Mouse (Mus musculus) CH12.LX (cell line): Measurements from ENCODE around the gene Fah. TPM values are rescaled to one million over a fixed set of nuclear protein-coding genes. Genes with fewer than 3 reads are reported as not detected.

ENCODE experiments used
- DNase-seq: peaks from one replicate; pipeline ENCODE4 v3.0.0-alpha.2; 2013; ENCODE audit errors: extremely low read depth
- H3K27ac ChIP-seq: 2 replicates; pipeline ENCODE4 v1.5.1; 2012; ENCODE audit warnings: low read depth, mild to moderate bottlenecking, control low read depth, moderate library complexity; ENCODE audit not compliant: insufficient read depth
- H3K27me3 ChIP-seq: replicated peaks from 2 replicates; pipeline ENCODE3; 2012; ENCODE audit warnings: inconsistent platforms
- H3K36me3 ChIP-seq, 2 experiments: replicated peaks in 1 of 2; 2 replicates each; pipeline versions ENCODE3 to v1.6.1; 2012; ENCODE audit warnings: inconsistent platforms in 1 of 2, low read length in 1 of 2, mild to moderate bottlenecking in 1 of 2, mixed read lengths in 1 of 2, moderate library complexity in 1 of 2; ENCODE audit not compliant: control insufficient read depth in 1 of 2, insufficient read depth in 1 of 2
- H3K4me1 ChIP-seq, 2 experiments: 2 replicates each; pipeline ENCODE4 v1.6.1; 2012; ENCODE audit warnings: inconsistent platforms in 1 of 2, moderate library complexity in 1 of 2; ENCODE audit not compliant: insufficient read depth in 2 of 2, control insufficient read depth in 1 of 2
- H3K4me2 ChIP-seq: 2 replicates; pipeline ENCODE4 v1.6.1; 2012; ENCODE audit warnings: low read depth, mild to moderate bottlenecking, control low read depth; ENCODE audit not compliant: poor library complexity, insufficient read depth, severe bottlenecking
- H3K4me3 ChIP-seq, 3 experiments: fragments of 150-350 bp in 1 of 3; sonication (generic) in 1 of 3; replicated peaks in 1 of 3; 2 replicates each; pipeline versions ENCODE3 to v1.5.1; 2011 to 2012; ENCODE audit warnings: low read depth in 2 of 3, low read length in 2 of 3, mild to moderate bottlenecking in 2 of 3, moderate library complexity in 2 of 3, control low read depth in 1 of 3, improper control_type of control experiment in 1 of 3, inconsistent platforms in 1 of 3, mixed read lengths in 1 of 3; ENCODE audit not compliant: poor library complexity in 1 of 3
- H3K79me2 ChIP-seq: replicated peaks from 2 replicates; pipeline ENCODE4 v1.6.1; 2012; ENCODE audit warnings: mild to moderate bottlenecking, moderate library complexity; ENCODE audit not compliant: control insufficient read depth, poor library complexity, insufficient read depth, severe bottlenecking; ENCODE audit errors: extremely low read depth
- H3K9ac ChIP-seq: 2 replicates; pipeline ENCODE4 v1.6.1; 2012; ENCODE audit warnings: low read depth, mild to moderate bottlenecking, control low read depth, moderate library complexity; ENCODE audit not compliant: insufficient read depth
- H3K9me3 ChIP-seq: replicated peaks from 2 replicates; pipeline ENCODE3; 2012; ENCODE audit warnings: low read length, inconsistent platforms, mixed read lengths
- CHD1 ChIP-seq: IDR thresholded peaks from 2 replicates; pipeline ENCODE4 v1.6.1; 2012; ENCODE audit warnings: low read depth, low read length, improper control_type of control experiment, inconsistent platforms
- E2F4 ChIP-seq: IDR thresholded peaks from 2 replicates; pipeline ENCODE4 v1.6.1; 2011; ENCODE audit warnings: low read depth, low read length, improper control_type of control experiment; ENCODE audit not compliant: insufficient replicate concordance
- ELF1 ChIP-seq: IDR thresholded peaks from 2 replicates; pipeline ENCODE4 v1.6.1; 2014; ENCODE audit warnings: low read depth, mild to moderate bottlenecking, inconsistent platforms, low read length, improper control_type of control experiment
- EP300 ChIP-seq: IDR thresholded peaks from 2 replicates; pipeline ENCODE4 v1.6.1; 2011; ENCODE audit warnings: low read length, improper control_type of control experiment
- ETS1 ChIP-seq: conservative IDR thresholded peaks from 2 replicates; pipeline ENCODE4 v1.6.1; 2012; ENCODE audit warnings: low read depth, mild to moderate bottlenecking, inconsistent platforms, low read length, improper control_type of control experiment, moderate library complexity
- GABPA ChIP-seq: IDR thresholded peaks from 2 replicates; pipeline ENCODE4 v1.6.1; 2012; ENCODE audit warnings: low read depth, low read length, improper control_type of control experiment, inconsistent platforms; ENCODE audit not compliant: insufficient replicate concordance
- HCFC1 ChIP-seq: IDR thresholded peaks from 2 replicates; pipeline ENCODE4 v1.6.1; 2012; ENCODE audit warnings: low read depth, mild to moderate bottlenecking, inconsistent platforms, low read length, improper control_type of control experiment
- IRF4 ChIP-seq: IDR thresholded peaks from 2 replicates; pipeline ENCODE4 v1.6.1; 2014; ENCODE audit warnings: low read depth, mild to moderate bottlenecking, inconsistent platforms, low read length, improper control_type of control experiment
- JUND ChIP-seq: conservative IDR thresholded peaks from 2 replicates; pipeline ENCODE4 v1.6.1; 2011; ENCODE audit warnings: low read depth, low read length, improper control_type of control experiment
- MAZ ChIP-seq: IDR thresholded peaks from 2 replicates; pipeline ENCODE4 v1.6.1; 2012; ENCODE audit warnings: low read depth, mild to moderate bottlenecking, inconsistent platforms, low read length, improper control_type of control experiment, moderate library complexity
- MEF2A ChIP-seq: IDR thresholded peaks from 2 replicates; pipeline ENCODE4 v1.6.1; 2014; ENCODE audit warnings: low read depth, mild to moderate bottlenecking, inconsistent platforms, low read length, improper control_type of control experiment, borderline replicate concordance
- MYC ChIP-seq: IDR thresholded peaks from 2 replicates; pipeline ENCODE4 v1.6.1; 2011; ENCODE audit warnings: low read depth, mild to moderate bottlenecking, improper control_type of control experiment, low read length
- NRF1 ChIP-seq: IDR thresholded peaks from 2 replicates; pipeline ENCODE4 v1.6.1; 2014; ENCODE audit warnings: low read depth, mild to moderate bottlenecking, inconsistent platforms, low read length, improper control_type of control experiment, moderate library complexity
- POLR2A ChIP-seq: IDR thresholded peaks from 2 replicates; pipeline ENCODE4 v1.6.1; 2011; ENCODE audit warnings: low read depth, mild to moderate bottlenecking, improper control_type of control experiment, low read length
- SIN3A ChIP-seq: IDR thresholded peaks from 2 replicates; pipeline ENCODE4 v1.6.1; 2012; ENCODE audit warnings: low read length, improper control_type of control experiment, inconsistent platforms
- USF2 ChIP-seq: conservative IDR thresholded peaks from 2 replicates; pipeline ENCODE4 v1.6.1; 2011; ENCODE audit warnings: low read depth, low read length, improper control_type of control experiment
- ZKSCAN1 ChIP-seq: IDR thresholded peaks from 2 replicates; pipeline ENCODE4 v1.6.1; 2012; ENCODE audit warnings: low read depth, inconsistent platforms, low read length, improper control_type of control experiment, borderline replicate concordance
- dilution Hi-C: fragments of 300-500 bp; cut with MboI; formaldehyde crosslinking; loops from 2 replicates; pipeline ENCODE4 v1.14.3; 2020; ENCODE audit warnings: low sequenced_read_pairs; ENCODE audit not compliant: extremely low pct_unique_long_range_greater_than_20kb, extremely low pct_ligation_motif_present
- in situ Hi-C: fragments of 300-500 bp; cut with MboI; formaldehyde crosslinking; loops from 3 replicates; pipeline ENCODE4 v1.14.3; 2019; ENCODE audit warnings: low sequenced_read_pairs, low pct_ligation_motif_present, low pct_unique_long_range_greater_than_20kb, mixed read lengths
- polyA plus RNA-seq: library from polyadenylated mRNA; unstranded; fragments of >175 nt; gene quantifications from 2 replicates; pipeline ENCODE4 v1.2.1, GENCODE M21; 2012; ENCODE audit warnings: low read depth; ENCODE audit not compliant: insufficient read length
- total RNA-seq, 2 experiments: library from RNA; depleted of rRNA; stranded (reverse); fragments of 300-350 nt in 1 of 2; fragments of >200 nt in 1 of 2; gene quantifications; 2 replicates each; pipeline ENCODE4 v1.2.3; 2012 to 2014

Fah gene
- total RNA-seq (2012; rRNA removed) (167 and 170 TPM in 2 replicates), total RNA-seq (2014; rRNA removed) (128 and 131 TPM in 2 replicates), polyA plus RNA-seq (184 and 203 TPM in 2 replicates)

DNA sequence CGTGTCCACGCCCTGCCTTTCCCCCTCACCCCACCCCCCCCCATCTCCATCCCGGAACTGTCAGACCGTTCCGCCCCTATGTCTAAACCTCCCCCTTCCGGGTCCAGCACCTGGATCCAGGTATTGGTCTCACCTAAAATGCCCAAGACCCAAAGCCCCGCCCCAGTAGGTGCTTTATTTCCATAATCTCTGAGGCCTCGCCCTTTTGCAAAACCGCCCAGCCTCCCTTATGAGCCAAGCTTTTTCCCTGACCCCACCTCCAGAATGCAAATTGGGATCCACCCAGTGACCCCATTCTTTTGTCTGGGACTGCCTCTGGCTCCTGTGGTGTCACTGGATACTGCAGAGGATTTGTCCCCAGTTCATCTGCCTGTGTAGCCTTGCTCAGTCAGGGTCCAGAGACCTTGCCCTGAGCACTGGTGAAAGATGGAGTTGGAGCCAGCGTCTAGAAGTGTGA lies at the start of gene Fah:
Fah (minus strand) TSS at position 430 of the 457 bp plus-strand sequence.
- Histone ChIP-seq H3K4me2 (peak within 1 kb of the TSS; percentile 95), H3K9ac (peak within 1 kb of the TSS; percentile 80), H3K36me3 (peaks cover 11 to 20% of the 10 kb centered on the region in 2 experiments), H3K4me1 (peaks cover 8 to 27% of the 10 kb centered on the region in 2 experiments), H3K4me3 (peak within 1 kb of the TSS; percentile 78 to 95 (median 88)), H3K27ac (peak within 1 kb of the TSS; percentile 57; the same call in 1 of the 2 replicates), H3K27me3 (no peaks in the 10 kb centered on the region), H3K79me2 (peaks cover 37% of the 10 kb centered on the region), H3K9me3 (no peaks in the 10 kb centered on the region)
- DNase-seq: peak; percentile 61
- TF ChIP-seq ETS1 (no peak), CHD1 (no peak), JUND (no peak), IRF4 (no peak; the same call in 1 of the 2 replicates), ELF1 (peak; percentile 69), SIN3A (no peak), GABPA (no peak), E2F4 (no peak), MYC (no peak)
- dilution Hi-C loops: no loop called here
- in situ Hi-C loops: no loop called here

DNA sequence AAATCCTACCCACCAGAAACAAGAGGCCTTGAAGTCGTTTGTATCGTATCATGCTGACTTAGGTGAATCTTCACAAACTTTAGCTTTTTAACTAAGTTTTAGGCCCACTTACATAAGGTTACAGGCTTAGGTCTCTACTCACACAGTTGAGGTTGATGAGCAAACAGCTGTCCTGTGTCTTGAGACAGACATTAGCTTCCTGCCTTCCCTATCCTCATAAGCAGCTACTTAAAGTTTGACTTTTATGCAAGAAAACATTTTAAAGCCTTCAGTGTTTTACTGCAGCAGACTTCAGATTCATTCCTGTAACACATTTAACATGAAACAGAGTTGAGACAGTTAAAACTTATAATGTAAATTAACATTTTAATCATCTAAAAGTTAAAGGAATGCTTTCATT lies 46.2 kb upstream of the Fah start:
- Histone ChIP-seq H3K27me3 (no peaks in the 10 kb centered on the region), H3K27ac (no peak overlapping the region)
- TF ChIP-seq MEF2A (no peak), POLR2A (no peak), ZKSCAN1 (no peak), EP300 (no peak), NRF1 (no peak)
- TF ChIP-seq, all 38 proteins: peak for 0
- Histone ChIP-seq H3K9me3 (no peaks in the 10 kb centered on the region), H3K79me2 (peaks cover 19% of the 10 kb centered on the region), H3K36me3 (peaks cover 7 to 53% of the 10 kb centered on the region in 2 experiments), H3K9ac (no peak overlapping the region), H3K4me1 (peaks cover 0 to 18% of the 10 kb centered on the region in 2 experiments; a peak in 1 of 4 replicates), H3K4me2 (no peak overlapping the region), H3K4me3 (no peak overlapping the region)
- DNase-seq: no peak
- in situ Hi-C loops: no loop called here
- dilution Hi-C loops: no loop called here

DNA sequence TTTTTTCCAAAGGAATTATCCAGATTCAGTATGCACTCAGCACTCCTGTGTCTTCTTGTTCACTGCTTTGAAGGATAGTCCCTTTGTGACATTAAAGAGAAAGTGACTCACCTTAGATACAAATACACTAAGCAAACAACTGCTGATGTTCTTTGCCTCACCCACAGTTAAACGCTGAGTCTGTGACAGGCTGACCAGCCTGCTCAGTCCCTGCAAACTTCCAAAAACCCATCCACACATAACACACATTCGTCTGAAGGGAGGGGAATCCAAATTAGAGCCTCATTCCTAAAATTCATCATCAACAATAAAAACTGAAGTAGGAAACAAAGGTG lies 45.4 kb upstream of the Fah start:
- H3K4me2 ChIP-seq: no peak overlapping the region
- H3K27ac ChIP-seq: no peak overlapping the region
- dilution Hi-C loops (no loop called here), in situ Hi-C loops (no loop called here)
- no peaks in the 10 kb centered on the region for H3K27me3 ChIP-seq
- H3K9ac ChIP-seq: no peak overlapping the region
- H3K9me3 ChIP-seq: no peaks in the 10 kb centered on the region
- peaks cover 21% of the 10 kb centered on the region for H3K79me2 ChIP-seq
- no peak for DNase-seq
- H3K4me1 ChIP-seq: peaks cover 0 to 12% of the 10 kb centered on the region in 2 experiments; a peak in 1 of 4 replicates
- no peak overlapping the region for H3K4me3 ChIP-seq
- no peak for TF ChIP-seq MAZ
- no peak for TF ChIP-seq IRF4
- no peak for TF ChIP-seq USF2
- no peak for TF ChIP-seq HCFC1
- TF ChIP-seq, all 38 proteins: peak for 0
- H3K36me3 ChIP-seq: peaks cover 7 to 53% of the 10 kb centered on the region in 2 experiments
